Mouse (Mus musculus) heart, postnatal 14 days (tissue): ENCODE results near the gene 4930590J08Rik. TPM values are rescaled to one million over a fixed set of nuclear protein-coding genes. Genes with fewer than 3 reads are reported as not detected.

ENCODE experiments used
- DNase-seq, 2 experiments: peaks; one replicate each; pipeline ENCODE4 v3.0.0; 2021 to 2022
- intact Hi-C: fragments of 180-260 bp; cut with DNase I; formaldehyde crosslinking; loops from one replicate; pipeline ENCODE4 v1.15.1; 2025
- total RNA-seq, 2 experiments: library from RNA; stranded (reverse); gene quantifications; 2 replicates each; pipeline ENCODE4 v1.2.3; 2021

The 4930590J08Rik gene
- total RNA-seq, 2 experiments from 2014 or later: 0.76 to 0.93 TPM

- DNase-seq: peak; percentile 54 to 62
- intact Hi-C loops: no loop called here
Measured at GRCm38 (mm10) chr6:91960028-91960811, 57.6 kb downstream of the 4930590J08Rik start.

GRCm38 (mm10) chr6:91963429-91963828 lies 60.8 kb downstream of the 4930590J08Rik start:
- intact Hi-C loops: no loop called here
- no peak for DNase-seq

GRCm38 (mm10) chr6:91965060-91965459 lies 62.5 kb downstream of the 4930590J08Rik start:
- intact Hi-C loops: no loop called here
- DNase-seq: no peak

GRCm38 (mm10) chr6:91966006-91966405 lies 63.4 kb downstream of the 4930590J08Rik start:
- no peak for DNase-seq
- intact Hi-C loops: no loop called here

- intact Hi-C loops: no loop called here
Measured at GRCm38 (mm10) chr6:91972201-91972646, 69.6 kb downstream of the 4930590J08Rik start.

GRCm38 (mm10) chr6:91973972-91974371 lies 71.4 kb downstream of the 4930590J08Rik start:
- intact Hi-C loops: no loop called here
- DNase-seq: no peak

More at GRCm38 (mm10) chr6:91972201-91972646, 69.6 kb downstream of the 4930590J08Rik start:
- peak; percentile 74 to 79 for DNase-seq

GRCm38 (mm10) chr6:91978371-91979300 lies 76.0 kb downstream of the 4930590J08Rik start, which contains the start of gene Fgd5:
Gene Fgd5 (plus strand): TSS chr6:91978878.
- intact Hi-C loops: loop anchor here (5.0 kb wide), 2 partner anchors 39 to 76 kb away; partner anchors contain the start of gene 4930590J08Rik
- DNase-seq: peak; percentile 55 to 73

GRCm38 (mm10) chr6:91979301-91979996 lies 76.8 kb downstream of the 4930590J08Rik start:
- intact Hi-C loops: loop anchor here (5.0 kb wide), 2 partner anchors 38 to 77 kb away; partner anchors contain the start of gene 4930590J08Rik
- peak in 1 of 2 experiments; percentile 21 for DNase-seq

- intact Hi-C loops: no loop called here
Measured at GRCm38 (mm10) chr6:91980011-91980410, 77.4 kb downstream of the 4930590J08Rik start.

GRCm38 (mm10) chr6:91990101-91990500 lies 87.5 kb downstream of the 4930590J08Rik start:
- intact Hi-C loops: no loop called here
- DNase-seq: no peak

More at GRCm38 (mm10) chr6:91980011-91980410, 77.4 kb downstream of the 4930590J08Rik start:
- DNase-seq: no peak

GRCm38 (mm10) chr6:91992823-91993222 lies 90.2 kb downstream of the 4930590J08Rik start:
- intact Hi-C loops: no loop called here

GRCm38 (mm10) chr6:91993795-91994505 lies 91.3 kb downstream of the 4930590J08Rik start:
- intact Hi-C loops: no loop called here
- no peak for DNase-seq

More at GRCm38 (mm10) chr6:91992823-91993222, 90.2 kb downstream of the 4930590J08Rik start:
- DNase-seq: no peak

GRCm38 (mm10) chr6:91996072-91996471 lies 93.5 kb downstream of the 4930590J08Rik start:
- intact Hi-C loops: no loop called here
- no peak for DNase-seq

Other genes with a start within 250 kb of the 4930590J08Rik start
- gene Slc6a6, start 218.8 kb upstream of the 4930590J08Rik start, total RNA-seq: 100 to 1,000 TPM; 117 to 145 TPM
- gene Grip2, start 75.6 kb upstream of the 4930590J08Rik start, total RNA-seq: 10 to 100 TPM; 12.0 to 12.5 TPM
- 10 to 100 TPM; 10.1 to 10.9 TPM for gene Ccdc174, start 24.8 kb upstream of the 4930590J08Rik start, total RNA-seq
- 10 to 100 TPM; 31.9 to 32.4 TPM for gene Fgd5, start 76.1 kb downstream of the 4930590J08Rik start, total RNA-seq
- 10 to 100 TPM; 31.5 to 32.0 TPM for gene Nr2c2, start 188.6 kb downstream of the 4930590J08Rik start, total RNA-seq